ENCODE assay signal across 8 mouse cellular contexts in genomic region chr6:93715181-93716180, GRCm38 (mm10).
DNase-seq lines count a peak whose midpoint lies in the region; ATAC-seq lines count a peak whose summit lies in the region.

No protein-coding gene starts in this region.

- DNase-seq in heart, postnatal 36 days, result no peak
- peak; percentile 26 for DNase-seq in midbrain, embryonic 10.5 days (ENCODE audit: low spot score)
- no peak for DNase-seq in spleen, adult 12 weeks (ENCODE audit: low spot score)
- no peak for DNase-seq in adrenal gland, postnatal 25 days
- DNase-seq in cerebellum, postnatal 25 days, result no peak

- ATAC-seq in heart, embryonic 16.5 days (replicated peaks; ENCODE audit: extremely low read depth, insufficient read depth, low FRiP score), result no peak
- no peak for ATAC-seq in hindbrain, embryonic 12.5 days (ENCODE audit: low FRiP score)

- 51% methylated on average over 24 of the region's 24 CpGs for WGBS in heart, embryonic 16.5 days
- 43% methylated on average over 24 of the region's 24 CpGs for WGBS in hindbrain, embryonic 12.5 days
- WGBS in midbrain, embryonic 10.5 days, result 41% methylated on average over 24 of the region's 24 CpGs

- 0 out of 2 replicates have a peak overlapping the region, but pooled peaks have one; percentile 26 for H3K9ac ChIP-seq in heart, embryonic 16.5 days (ENCODE audit: low read length)
- H3K9ac ChIP-seq in hindbrain, embryonic 12.5 days, result peak overlapping the region; percentile 32; the same call in 1 of the 2 replicates

- no peaks in the 10 kb centered on the region for H3K36me3 ChIP-seq in heart, embryonic 16.5 days (ENCODE audit: control insufficient read depth, insufficient read depth)
- no peaks in the 10 kb centered on the region; the same call in 1 of the 2 replicates for H3K36me3 ChIP-seq in hindbrain, embryonic 12.5 days
- H3K36me3 ChIP-seq in midbrain, embryonic 10.5 days, result no peaks in the 10 kb centered on the region; the same call in 1 of the 2 replicates

- intact Hi-C loops in heart, postnatal 36 days (cut with DNase I), result no loop called here

- H3K27ac ChIP-seq in heart, embryonic 16.5 days (ENCODE audit: low read length), result no peak overlapping the region
- no peak overlapping the region for H3K27ac ChIP-seq in brown adipose tissue, adult 24 weeks (replicated peaks; ENCODE audit: low read depth, low read length)
- no peak overlapping the region for H3K27ac ChIP-seq in hindbrain, embryonic 12.5 days
- H3K27ac ChIP-seq in midbrain, embryonic 10.5 days (replicated peaks), result 0 out of 2 replicates have a peak overlapping the region, but pooled peaks have one; percentile 1

- peak overlapping the region; percentile 27 for H3K4me3 ChIP-seq in heart, embryonic 16.5 days (ENCODE audit: low read length)
- H3K4me3 ChIP-seq in brown adipose tissue, adult 24 weeks (ENCODE audit: insufficient read depth, low read depth, low read length), result peak overlapping the region; percentile 9; the same call in 1 of the 2 replicates
- H3K4me3 ChIP-seq in hindbrain, embryonic 12.5 days, result 0 out of 2 replicates have a peak overlapping the region, but pooled peaks have one; percentile 4
- peak overlapping the region; percentile 49 for H3K4me3 ChIP-seq in midbrain, embryonic 10.5 days

- peaks cover 23% of the 10 kb centered on the region for H3K4me1 ChIP-seq in heart, embryonic 16.5 days (ENCODE audit: control insufficient read depth, insufficient read depth, low read length)
- peaks cover 10% of the 10 kb centered on the region for H3K4me1 ChIP-seq in brown adipose tissue, adult 24 weeks (ENCODE audit: control insufficient read depth, insufficient read depth, insufficient read length, low read length)
- H3K4me1 ChIP-seq in hindbrain, embryonic 12.5 days, result peaks cover 38% of the 10 kb centered on the region
- H3K4me1 ChIP-seq in midbrain, embryonic 10.5 days, result peaks cover 40% of the 10 kb centered on the region

- H3K9me3 ChIP-seq in heart, embryonic 16.5 days (replicated peaks; ENCODE audit: control insufficient read depth, low read length), result no peaks in the 10 kb centered on the region
- H3K9me3 ChIP-seq in hindbrain, embryonic 12.5 days (replicated peaks), result no peaks in the 10 kb centered on the region
- no peaks in the 10 kb centered on the region for H3K9me3 ChIP-seq in midbrain, embryonic 10.5 days (replicated peaks)

- H3K27me3 ChIP-seq in heart, embryonic 16.5 days (ENCODE audit: control insufficient read depth, insufficient read depth, low read length), result no peaks in the 10 kb centered on the region
- H3K27me3 ChIP-seq in hindbrain, embryonic 12.5 days, result 0 out of 2 replicates have a peak, but pooled peaks cover 2% of the 10 kb centered on the region
- peaks cover 38% of the 10 kb centered on the region for H3K27me3 ChIP-seq in midbrain, embryonic 10.5 days (ENCODE audit: low read depth, poor library complexity, severe bottlenecking)

- H3K4me2 ChIP-seq in heart, embryonic 16.5 days (ENCODE audit: low read depth, low read length), result peak overlapping the region; percentile 67
- peak overlapping the region; percentile 52 for H3K4me2 ChIP-seq in hindbrain, embryonic 12.5 days (replicated peaks)
